Comparison of ENCODE assay signal across 1 mouse cellular context in genomic region chr6:87790779-87791480, GRCm38 (mm10).
A peak's percentile ranks its signal among the peaks of the same experiment; 100 is the strongest.
TF ChIP-seq lines count a peak whose summit lies in the region.

No protein-coding gene starts in this region.

TF ChIP-seq in MEL, 35 proteins besides CTCF, POLR2A, EP300 and RAD21 (continued from another document):
- 0 out of 2 replicates have a peak, but pooled peaks have one; percentile 11 for TF ChIP-seq RCOR1 (IDR thresholded peaks at IDR 0.05; ENCODE audit: low read depth, low read length)
- no peak for TF ChIP-seq CHD2 (IDR thresholded peaks at IDR 0.05; ENCODE audit: low read length)
- TF ChIP-seq TAL1 (IDR thresholded peaks at IDR 0.05; ENCODE audit: low read length), result peak; percentile 17; the same call in 1 of the 2 replicates
- TF ChIP-seq NELFE (IDR thresholded peaks at IDR 0.05; ENCODE audit: low read depth, low read length), result peak; percentile 42
- peak; percentile 39; the same call in 1 of the 2 replicates for TF ChIP-seq TCF12 (IDR thresholded peaks at IDR 0.05; ENCODE audit: low read depth, low read length)
- no peak for TF ChIP-seq ELF1 (IDR thresholded peaks at IDR 0.05; ENCODE audit: low read depth, low read length)
- no peak for TF ChIP-seq NRF1 (IDR thresholded peaks at IDR 0.05; ENCODE audit: insufficient read depth, low read depth, low read length, poor library complexity, severe bottlenecking)
- peak; percentile 83 for TF ChIP-seq ETS1 (IDR thresholded peaks at IDR 0.05; ENCODE audit: low read depth, low read length)
- peak; percentile 65 for TF ChIP-seq MYC (IDR thresholded peaks at IDR 0.05; ENCODE audit: low read depth, low read length)
- no peak for TF ChIP-seq JUND (IDR thresholded peaks at IDR 0.05; ENCODE audit: low read depth, low read length)
- 0 out of 2 replicates have a peak, but pooled peaks have one; percentile 53 for TF ChIP-seq ZMIZ1 (IDR thresholded peaks at IDR 0.05; ENCODE audit: low read depth, low read length)
